Mouse (Mus musculus) limb, embryonic 14.5 days (tissue): Measurements from ENCODE around the gene Mast4. TPM values are rescaled to one million over a fixed set of nuclear protein-coding genes. Genes with fewer than 3 reads are reported as not detected.

Source experiments
- ATAC-seq: fragments of 200-750 bp; cut with Nextera tagmentation; 2 replicates; pipeline ENCODE4 v1.8.0; 2017; ENCODE audit warnings: low read depth, moderate number of reproducible peaks, moderate TSS enrichment; ENCODE audit not compliant: low FRiP score
- DNase-seq: peaks from one replicate; pipeline ENCODE4 v3.0.0-alpha.2; 2015; ENCODE audit warnings: low spot score
- H3K27ac ChIP-seq: fragments of 300-500 bp; sonication (generic); replicated peaks from 2 replicates; pipeline ENCODE4 v1.5.1; 2014; ENCODE audit warnings: low read depth, mild to moderate bottlenecking, low read length, moderate library complexity, mixed read lengths
- H3K27me3 ChIP-seq: fragments of 300-500 bp; sonication (generic); 2 replicates; pipeline ENCODE4 v1.6.1; 2014; ENCODE audit warnings: low read length, mixed read lengths; ENCODE audit not compliant: control insufficient read depth, insufficient read depth
- H3K36me3 ChIP-seq: fragments of 300-500 bp; sonication (generic); 2 replicates; pipeline ENCODE4 v1.6.1; 2014; ENCODE audit warnings: mild to moderate bottlenecking, low read length, moderate library complexity, mixed read lengths; ENCODE audit not compliant: control insufficient read depth, insufficient read depth
- H3K4me1 ChIP-seq: fragments of 300-500 bp; sonication (generic); 2 replicates; pipeline ENCODE4 v1.6.1; 2014; ENCODE audit warnings: antibody characterized with exemption, low read length, mixed read lengths; ENCODE audit not compliant: control insufficient read depth, insufficient read depth
- H3K4me2 ChIP-seq: fragments of 300-500 bp; sonication (generic); replicated peaks from 2 replicates; pipeline ENCODE4 v1.6.1; 2014; ENCODE audit warnings: low read depth, mild to moderate bottlenecking, low read length, moderate library complexity; ENCODE audit not compliant: severe bottlenecking
- H3K4me3 ChIP-seq: fragments of 300-500 bp; sonication (generic); replicated peaks from 2 replicates; pipeline ENCODE4 v1.5.1; 2014; ENCODE audit warnings: low read length
- H3K9ac ChIP-seq: fragments of 300-500 bp; sonication (generic); 2 replicates; pipeline ENCODE4 v1.6.1; 2014; ENCODE audit warnings: mild to moderate bottlenecking, low read depth, low read length, moderate library complexity; ENCODE audit not compliant: severe bottlenecking
- H3K9me3 ChIP-seq: fragments of 300-500 bp; sonication (generic); 2 replicates; pipeline ENCODE4 v1.6.1; 2016; ENCODE audit warnings: low read length; ENCODE audit not compliant: control insufficient read depth
- POLR2A ChIP-seq: fragments of 200-500 bp; IDR thresholded peaks from 2 replicates; pipeline ENCODE4 v1.8.0; 2012; ENCODE audit warnings: inconsistent platforms, mild to moderate bottlenecking, moderate library complexity, borderline replicate concordance; ENCODE audit not compliant: insufficient read depth, insufficient read length; ENCODE audit errors: extremely low read depth
- WGBS: fragments of 180-500 bp; shearing (Covaris S2); extraction: QIAGEN DNeasy Blood & Tissue Kit; methylation state at CpG from one replicate; pipeline ENCODE4 v1.1.7; 2014; 5-methylcytosine and 5-hydroxymethylcytosine counted together
- polyA plus RNA-seq, 2 experiments: library from polyadenylated mRNA; depleted of rRNA in 1 of 2; stranded (reverse) in 1 of 2; unstranded in 1 of 2; fragments of >200 nt; fragmentation: Nextera tagmentation in 1 of 2; extraction: Ambion mirVana in 1 of 2; gene quantifications; 2 replicates each; pipeline versions ENCODE4 v1.2.1 to v1.2.3; 2012 to 2014

Mast4 gene
- polyA plus RNA-seq, 2 experiments: 12.5 to 25.2 TPM

GRCm38 (mm10) chr13:102852865-102853264, 481.4 kb downstream of the Mast4 start:
- H3K27me3 ChIP-seq: no peaks in the 10 kb centered on the region
- DNase-seq (no peak), ATAC-seq (no peak)
- H3K4me2 ChIP-seq: no peak overlapping the region
- H3K9me3 ChIP-seq: no peaks in the 10 kb centered on the region
- no peak overlapping the region for H3K9ac ChIP-seq
- no peak overlapping the region for H3K27ac ChIP-seq
- no peak overlapping the region for H3K4me3 ChIP-seq
- 0 out of 2 replicates have a peak, but pooled peaks cover 2% of the 10 kb centered on the region for H3K4me1 ChIP-seq
- TF ChIP-seq POLR2A: no peak
- 0 out of 2 replicates have a peak, but pooled peaks cover 4% of the 10 kb centered on the region for H3K36me3 ChIP-seq
- WGBS: 90% methylated on average over 5 of the region's 5 CpGs

GRCm38 (mm10) chr13:102851253-102851652, 483.0 kb downstream of the Mast4 start:
- Histone ChIP-seq H3K27ac (no peak overlapping the region), H3K9me3 (no peaks in the 10 kb centered on the region), H3K9ac (no peak overlapping the region), H3K4me3 (no peak overlapping the region), H3K36me3 (0 out of 2 replicates have a peak, but pooled peaks cover 4% of the 10 kb centered on the region), H3K4me2 (no peak overlapping the region), H3K27me3 (no peaks in the 10 kb centered on the region), H3K4me1 (no peaks in the 10 kb centered on the region)
- TF ChIP-seq POLR2A: no peak
- ATAC-seq: no peak
- no peak for DNase-seq
- 48% methylated on average over 1 of the region's 1 CpGs for WGBS

GRCm38 (mm10) chr13:102850594-102850993, 483.7 kb downstream of the Mast4 start:
- 87% methylated on average over 2 of the region's 2 CpGs for WGBS
- Histone ChIP-seq H3K9ac (no peak overlapping the region), H3K36me3 (0 out of 2 replicates have a peak, but pooled peaks cover 4% of the 10 kb centered on the region), H3K4me3 (no peak overlapping the region), H3K27ac (no peak overlapping the region), H3K4me2 (no peak overlapping the region), H3K27me3 (no peaks in the 10 kb centered on the region), H3K4me1 (no peaks in the 10 kb centered on the region), H3K9me3 (no peaks in the 10 kb centered on the region)
- no peak for DNase-seq
- no peak for TF ChIP-seq POLR2A
- no peak for ATAC-seq

GRCm38 (mm10) chr13:102849068-102849467, 485.2 kb downstream of the Mast4 start:
- Histone ChIP-seq H3K27ac (no peak overlapping the region), H3K36me3 (0 out of 2 replicates have a peak, but pooled peaks cover 4% of the 10 kb centered on the region), H3K27me3 (no peaks in the 10 kb centered on the region), H3K9me3 (no peaks in the 10 kb centered on the region), H3K4me3 (no peak overlapping the region), H3K9ac (no peak overlapping the region), H3K4me2 (no peak overlapping the region), H3K4me1 (no peaks in the 10 kb centered on the region)
- WGBS: 45% methylated on average over 3 of the region's 3 CpGs
- TF ChIP-seq POLR2A: no peak
- DNase-seq (no peak), ATAC-seq (no peak)

- no peaks in the 10 kb centered on the region for H3K27me3 ChIP-seq
Observed at GRCm38 (mm10) chr13:102846473-102846872, 487.8 kb downstream of the Mast4 start.

More at GRCm38 (mm10) chr13:102846473-102846872, 487.8 kb downstream of the Mast4 start:
- no peak overlapping the region for H3K4me2 ChIP-seq
- no peaks in the 10 kb centered on the region for H3K36me3 ChIP-seq
- 68% methylated on average over 4 of the region's 4 CpGs for WGBS
- ATAC-seq: no peak
- TF ChIP-seq POLR2A: no peak
- no peak overlapping the region for H3K4me3 ChIP-seq
- no peak overlapping the region for H3K9ac ChIP-seq
- no peak for DNase-seq
- 0 out of 2 replicates have a peak, but pooled peaks cover 4% of the 10 kb centered on the region for H3K4me1 ChIP-seq
- H3K27ac ChIP-seq: no peak overlapping the region
- H3K9me3 ChIP-seq: no peaks in the 10 kb centered on the region
